Mouse (Mus musculus): ENCODE data around the gene Lgmn. TPM values are rescaled to one million over a fixed set of nuclear protein-coding genes. Genes with fewer than 3 reads are reported as not detected.

The Lgmn gene
- polyA plus RNA-seq, 1 experiment from 2014 or later = 77.1 TPM

- WGBS = 65% methylated on average over 14 of the region's 14 CpGs
- Histone ChIP-seq H3K9ac (ENCODE audit: low read length) (no peak overlapping the region), H3K4me1 (replicated peaks; ENCODE audit: control insufficient read depth, insufficient read depth) (no peaks in the 10 kb centered on the region), H3K4me3 (ENCODE audit: low read depth, low read length) (no peak overlapping the region), H3K27ac (replicated peaks) (no peak overlapping the region), H3K27me3 (ENCODE audit: control insufficient read depth, insufficient read depth, low read length) (no peaks in the 10 kb centered on the region), H3K4me2 (replicated peaks; ENCODE audit: low read depth) (no peak overlapping the region), H3K9me3 (ENCODE audit: control insufficient read depth, low read length) (no peaks in the 10 kb centered on the region), H3K36me3 (ENCODE audit: control insufficient read depth, insufficient read depth, low read length) (peaks cover 3% of the 10 kb centered on the region; the same call in 1 of the 2 replicates)
- TF ChIP-seq EP300 (optimal IDR thresholded peaks at IDR 0.05) (no peak), CTCF (IDR thresholded peaks at IDR 0.05; ENCODE audit: low read depth) (no peak)
- DNase-seq (ENCODE audit: low spot score) (no peak), ATAC-seq (ENCODE audit: low FRiP score, low TSS enrichment) (no peak)
Observed at GRCm38 (mm10) chr12:102345031-102345815, 94.4 kb downstream of the Lgmn start.

Other genes with a start within 250 kb of the Lgmn start
- gene Rin3, start 156.8 kb downstream of the Lgmn start, polyA plus RNA-seq (2015; fragmentation: Nextera tagmentation; extraction: Ambion mirVana) = 2.9 and 3.0 TPM in 2 replicates
- 29.3 and 30.3 TPM in 2 replicates for gene Golga5, start 29.3 kb upstream of the Lgmn start, polyA plus RNA-seq (2015; fragmentation: Nextera tagmentation; extraction: Ambion mirVana)
- 28.9 and 33.2 TPM in 2 replicates for gene Chga, start 115.2 kb upstream of the Lgmn start, polyA plus RNA-seq (2015; fragmentation: Nextera tagmentation; extraction: Ambion mirVana)

Data from stomach, postnatal 0 days (tissue).